Mouse (Mus musculus) liver, embryonic 14.5 days (tissue): ENCODE measurements around the gene Cavin1.

Experiments used
- CTCF ChIP-seq: IDR thresholded peaks from 2 replicates; pipeline ENCODE4 v1.5.1; 2016; ENCODE audit warnings: antibody characterized with exemption, low read depth, control low read depth
- EP300 ChIP-seq: IDR thresholded peaks from 2 replicates; pipeline ENCODE4 v1.6.1; 2016; ENCODE audit warnings: antibody characterized with exemption, low read depth

DNA sequence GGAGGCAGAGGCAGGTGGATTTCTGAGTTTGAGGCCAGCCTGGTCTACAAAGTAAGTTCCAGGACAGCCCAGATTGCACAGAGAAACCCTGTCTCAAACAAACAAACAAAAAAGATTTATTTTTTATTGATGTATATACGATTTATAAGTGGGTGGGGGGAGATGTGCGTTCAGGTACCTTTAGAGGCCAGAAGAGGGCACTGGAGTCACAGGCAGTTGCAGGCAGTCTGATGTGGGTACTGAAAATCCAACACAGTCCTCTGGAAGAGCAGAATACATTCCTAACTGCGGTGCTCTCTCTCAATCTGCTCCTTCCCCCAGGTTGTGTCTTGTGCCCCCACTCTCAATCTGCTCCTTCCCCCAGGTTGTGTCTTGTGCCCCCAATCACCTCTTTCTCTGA is 14.9 kb upstream of the Cavin1 start:
- peak; percentile 65 for TF ChIP-seq CTCF
- TF ChIP-seq EP300, result no peak
